Mouse (Mus musculus) cortical plate, adult 2 months (tissue): ENCODE results near the gene Hist1h2bb. TPM values are rescaled to one million over a fixed set of nuclear protein-coding genes. Genes with fewer than 3 reads are reported as not detected.
A peak's percentile ranks its signal among the peaks of the same experiment; 100 is the strongest.

Experiments used
- H3K27ac ChIP-seq: fragments of 200-500 bp; 2 replicates; pipeline ENCODE4 v1.5.1; 2012; ENCODE audit warnings: low read length, control low read depth, inconsistent platforms; ENCODE audit not compliant: insufficient read depth
- H3K4me1 ChIP-seq: fragments of 200-500 bp; 2 replicates; pipeline ENCODE4 v1.6.1; 2011; ENCODE audit warnings: low read length; ENCODE audit not compliant: control insufficient read depth, insufficient read depth
- H3K4me3 ChIP-seq: fragments of 200-500 bp; 2 replicates; pipeline ENCODE4 v1.5.1; 2011; ENCODE audit warnings: mild to moderate bottlenecking, low read length, control low read depth; ENCODE audit not compliant: insufficient read depth
- CTCF ChIP-seq: fragments of 200-500 bp; IDR thresholded peaks from 2 replicates; pipeline ENCODE4 v1.5.1; 2011; ENCODE audit warnings: mild to moderate bottlenecking, control low read depth, low read length; ENCODE audit not compliant: insufficient read depth; ENCODE audit errors: extremely low read depth
- POLR2A ChIP-seq: fragments of 200-500 bp; IDR thresholded peaks from 2 replicates; pipeline ENCODE4 v1.6.1; 2011; ENCODE audit warnings: mild to moderate bottlenecking, low read length, control low read depth; ENCODE audit not compliant: insufficient read depth; ENCODE audit errors: extremely low read depth
- polyA plus RNA-seq: library from polyadenylated mRNA; depleted of rRNA; stranded (reverse); fragments of >200 nt; gene quantifications from 2 replicates; pipeline ENCODE4 v1.2.3, GENCODE M21; 2012

Gene Hist1h2bb
- polyA plus RNA-seq, 1 experiment = 1.9 TPM

DNA sequence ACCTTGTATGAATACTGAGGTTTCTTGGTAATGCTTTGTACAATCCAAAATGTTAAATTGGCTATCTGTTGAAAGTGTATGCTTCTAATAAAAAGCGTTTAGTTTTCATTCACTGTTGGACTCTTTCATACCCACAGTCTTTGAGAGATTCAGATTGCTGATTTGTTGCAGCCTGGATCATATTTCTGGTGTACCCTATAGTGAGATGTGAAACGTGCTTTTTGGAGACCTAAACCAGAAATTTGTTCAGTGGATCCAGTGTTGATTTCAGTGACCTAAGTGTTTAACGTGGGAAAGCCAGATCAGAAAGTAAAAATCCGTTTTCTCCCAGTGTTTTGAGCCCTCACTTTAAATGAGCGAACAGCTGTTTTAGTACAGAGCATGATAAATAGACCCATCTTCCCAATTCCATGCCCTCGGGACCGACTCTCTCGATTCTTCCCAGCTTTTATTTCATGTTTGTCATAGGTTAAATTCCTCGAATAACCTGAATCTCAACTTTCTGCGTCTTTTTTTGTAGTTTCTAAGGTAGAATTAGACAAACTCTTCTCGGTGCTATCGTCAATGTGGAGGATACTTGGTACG, 6.2 kb upstream of the Hist1h2bb start:
- H3K4me3 ChIP-seq = peak overlapping the region; percentile 67
- H3K27ac ChIP-seq = peak overlapping the region; percentile 89; the same call in 1 of the 2 replicates
- no peak for TF ChIP-seq CTCF
- H3K4me1 ChIP-seq = no peaks in the 10 kb centered on the region

GRCm38 (mm10) chr13:23740910-23741309, 5.6 kb upstream of the Hist1h2bb start:
- peak overlapping the region; percentile 67; the same call in 1 of the 2 replicates for H3K4me3 ChIP-seq
- no peaks in the 10 kb centered on the region for H3K4me1 ChIP-seq
- TF ChIP-seq POLR2A (no peak), CTCF (no peak)
- H3K27ac ChIP-seq = no peak overlapping the region

DNA sequence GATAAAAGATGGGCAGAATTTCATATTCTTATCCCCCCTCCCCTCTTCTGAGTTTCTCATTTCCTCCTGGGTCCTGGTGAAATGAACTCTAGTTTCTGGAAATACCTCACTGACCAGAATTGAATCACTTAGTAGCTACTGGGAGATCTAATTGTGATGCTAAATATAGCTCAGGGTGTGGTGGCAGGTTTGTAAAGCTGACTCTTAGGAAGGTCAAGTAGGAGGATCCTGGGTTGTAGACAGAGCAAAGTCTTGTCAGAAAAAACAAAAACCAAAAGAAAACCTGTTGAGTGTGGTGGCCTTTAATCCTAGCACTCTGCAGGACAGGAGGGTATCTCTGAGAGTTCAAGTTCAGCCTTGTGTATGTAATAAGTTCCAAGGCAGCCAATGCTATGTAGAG, 4.5 kb upstream of the Hist1h2bb start:
- no peak overlapping the region for H3K27ac ChIP-seq
- TF ChIP-seq CTCF (no peak), POLR2A (no peak)
- H3K4me3 ChIP-seq = no peak overlapping the region
- no peaks in the 10 kb centered on the region for H3K4me1 ChIP-seq

DNA sequence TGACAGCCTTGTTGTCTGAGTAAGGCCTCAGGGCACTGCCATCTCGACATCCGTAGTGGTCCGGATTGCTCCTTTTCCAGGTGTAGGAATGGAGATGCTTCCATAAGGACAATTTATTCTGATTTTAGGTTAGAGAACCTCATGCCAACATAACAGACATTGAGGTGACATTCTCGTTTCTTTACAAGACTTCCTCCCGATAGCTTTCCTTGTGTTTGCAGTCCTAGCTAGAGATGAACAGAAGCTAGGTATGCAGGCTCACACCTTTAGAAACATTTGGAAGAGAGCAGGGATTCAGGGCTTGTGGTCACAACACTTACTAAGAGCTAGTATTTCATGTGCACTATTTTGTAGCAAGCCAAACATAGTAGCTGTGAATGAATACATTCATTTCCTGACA, 3.3 kb upstream of the Hist1h2bb start:
- Histone ChIP-seq H3K4me1 (no peaks in the 10 kb centered on the region), H3K4me3 (no peak overlapping the region), H3K27ac (no peak overlapping the region)
- TF ChIP-seq POLR2A (no peak), CTCF (no peak)

DNA sequence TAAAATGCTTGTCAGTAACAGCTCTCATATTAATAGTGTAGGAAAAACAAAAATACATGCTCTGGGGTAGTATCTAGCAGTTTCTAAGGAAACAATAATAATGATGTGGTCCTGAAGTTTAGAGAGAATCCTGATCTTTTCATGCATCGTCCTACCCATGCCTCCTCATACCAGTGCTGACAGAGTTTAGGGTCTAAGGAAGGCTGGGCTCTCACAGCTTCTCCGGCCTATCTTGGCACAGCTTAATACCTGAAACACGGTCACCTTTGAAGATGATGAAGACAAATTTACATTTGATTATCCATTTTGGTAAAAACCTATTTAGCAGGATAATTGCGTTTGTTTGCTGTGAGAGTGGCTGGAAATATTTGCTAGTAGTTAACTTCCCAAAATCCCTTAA, 2.6 kb upstream of the Hist1h2bb start:
- H3K4me1 ChIP-seq = no peaks in the 10 kb centered on the region
- no peak overlapping the region for H3K27ac ChIP-seq
- TF ChIP-seq CTCF (no peak), POLR2A (no peak)
- H3K4me3 ChIP-seq = no peak overlapping the region

DNA sequence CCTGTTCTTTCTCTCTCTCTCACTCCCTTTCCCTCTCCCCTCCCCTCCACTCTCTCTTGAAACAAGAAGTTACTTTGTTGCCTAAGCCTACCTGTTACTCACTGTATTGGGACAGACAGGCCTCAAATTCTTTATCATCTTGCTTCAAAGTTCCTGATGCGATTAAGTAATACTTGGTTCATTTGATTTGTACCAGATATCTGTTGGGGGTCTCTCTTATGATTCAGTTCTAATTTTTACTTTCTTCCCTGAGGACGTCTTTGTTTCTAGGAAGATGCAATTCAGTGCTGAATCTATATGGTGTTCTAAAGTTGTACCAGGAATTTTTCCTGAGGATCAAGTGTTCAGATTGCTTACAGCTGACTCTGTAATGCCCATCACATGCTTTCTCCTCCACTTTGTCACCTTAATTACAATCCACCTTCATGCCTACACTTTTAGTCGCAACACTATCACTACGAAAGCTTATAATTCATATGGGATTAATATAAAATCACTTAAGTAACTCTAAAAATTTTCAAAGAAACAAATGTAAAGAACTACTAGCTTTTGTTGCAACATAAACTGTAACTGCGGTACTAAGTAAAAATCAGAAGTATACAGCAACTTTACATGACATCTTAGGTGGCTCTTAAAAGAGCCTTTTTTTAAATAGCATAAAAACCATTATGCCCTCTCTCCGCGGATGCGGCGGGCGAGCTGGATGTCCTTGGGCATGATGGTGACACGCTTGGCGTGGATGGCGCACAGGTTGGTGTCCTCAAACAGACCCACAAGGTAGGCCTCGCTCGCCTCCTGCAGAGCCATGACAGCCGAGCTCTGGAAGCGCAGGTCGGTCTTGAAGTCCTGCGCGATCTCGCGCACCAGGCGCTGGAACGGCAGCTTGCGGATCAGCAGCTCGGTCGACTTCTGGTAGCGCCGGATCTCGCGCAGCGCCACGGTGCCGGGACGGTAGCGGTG, 1.8 kb upstream of the Hist1h2bb start:
- no peak overlapping the region for H3K27ac ChIP-seq
- no peak overlapping the region for H3K4me3 ChIP-seq
- TF ChIP-seq POLR2A = no peak
- TF ChIP-seq CTCF = no peak
- H3K4me1 ChIP-seq = no peaks in the 10 kb centered on the region

DNA sequence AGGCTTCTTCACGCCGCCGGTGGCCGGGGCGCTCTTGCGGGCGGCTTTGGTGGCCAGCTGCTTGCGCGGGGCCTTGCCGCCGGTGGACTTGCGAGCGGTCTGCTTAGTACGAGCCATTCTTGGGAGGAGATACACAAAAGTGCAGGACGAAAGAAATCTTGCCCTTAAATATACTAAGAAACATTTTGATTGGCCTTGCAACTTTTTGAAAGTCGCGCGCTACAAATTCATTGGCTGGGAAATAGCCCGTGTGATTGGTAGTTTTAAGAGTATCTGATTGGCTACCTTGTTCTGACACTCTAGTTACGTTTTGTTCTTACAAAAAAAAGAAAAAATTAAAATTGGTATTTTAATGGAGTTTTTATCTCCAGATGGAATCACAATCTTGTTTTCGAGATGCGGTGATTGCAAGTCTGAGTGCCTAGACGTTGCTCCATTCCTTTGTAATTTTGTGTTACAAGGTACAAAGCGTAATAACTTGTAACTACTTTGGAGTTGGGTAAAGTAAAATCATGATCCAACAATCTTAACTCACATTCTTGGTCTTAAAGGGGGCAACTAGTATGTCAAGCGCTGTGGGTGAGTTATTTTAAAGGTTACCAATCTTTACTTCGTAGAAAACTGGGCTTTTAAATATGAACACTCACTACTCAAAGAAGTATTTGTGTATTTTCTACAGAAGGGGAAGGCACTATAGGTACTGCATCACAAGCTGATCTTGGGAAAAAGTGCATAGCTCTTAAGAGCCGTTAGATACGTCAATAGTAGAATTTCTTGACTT, 963 bp upstream of the Hist1h2bb start, which contains the start of gene Hist1h3c:
Hist1h3c (minus strand) TSS at position 222 of the 781 bp plus-strand sequence.
- no peak for TF ChIP-seq POLR2A
- no peak for TF ChIP-seq CTCF
- H3K4me1 ChIP-seq = no peaks in the 10 kb centered on the region
- H3K4me3 ChIP-seq = peak within 1 kb of the TSS; percentile 30
- peak within 1 kb of the TSS; percentile 88 for H3K27ac ChIP-seq

DNA sequence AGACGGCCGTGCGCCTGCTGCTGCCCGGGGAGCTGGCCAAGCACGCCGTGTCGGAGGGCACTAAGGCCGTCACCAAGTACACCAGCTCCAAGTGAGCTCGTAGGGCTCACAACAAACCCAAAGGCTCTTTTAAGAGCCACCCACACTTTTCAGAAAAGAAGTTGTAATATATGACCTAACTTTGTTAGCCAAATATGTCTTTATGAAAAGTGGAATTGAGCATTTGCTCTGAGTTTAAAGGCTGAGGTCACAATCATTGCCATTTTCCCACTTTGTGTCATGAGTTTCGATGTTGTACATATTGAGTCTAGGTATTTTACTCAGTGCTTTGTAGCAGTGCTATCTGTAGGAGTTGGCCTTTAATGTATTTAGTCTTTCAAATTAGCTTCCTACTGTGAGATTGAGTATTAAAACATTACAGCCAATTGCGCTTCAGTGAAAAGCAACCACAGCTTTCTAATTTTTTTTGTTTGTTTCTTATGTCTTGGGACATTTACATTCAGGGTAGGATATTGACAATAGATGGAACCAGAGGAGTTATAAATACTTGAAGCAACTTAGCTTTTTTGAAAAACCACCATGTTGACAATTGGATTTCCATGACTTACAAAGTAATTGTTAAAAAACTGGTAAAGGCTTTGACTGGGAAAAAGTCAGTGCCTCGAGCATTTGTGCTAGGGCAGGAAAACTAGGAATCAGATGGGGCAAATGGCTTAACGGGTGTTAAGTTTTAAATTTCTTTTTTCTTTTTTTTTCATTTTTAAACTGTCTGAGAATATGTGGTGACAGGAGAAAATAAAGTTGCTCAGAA, 752 bp downstream of the Hist1h2bb start:
- TF ChIP-seq POLR2A (no peak), CTCF (no peak)
- Histone ChIP-seq H3K27ac (peak overlapping the region; percentile 44), H3K4me3 (0 out of 2 replicates have a peak overlapping the region, but pooled peaks have one; percentile 30), H3K4me1 (no peaks in the 10 kb centered on the region)
